Mouse (Mus musculus) cerebellum, postnatal 36 days (tissue): Measurements from ENCODE around the gene Xk.
A peak's percentile ranks its signal among the peaks of the same experiment; 100 is the strongest.
"Not testable (repeated sequence)": the region's sequence is repeated elsewhere in the genome, so short reads cannot be mapped to it uniquely, and the experiment has no call there.

Source experiments
- DNase-seq, 2 experiments: peaks; one replicate each; pipeline ENCODE4 v3.0.0; 2021 to 2022; ENCODE audit warnings: mixed read lengths in 2 of 2

Gene Xk

DNA sequence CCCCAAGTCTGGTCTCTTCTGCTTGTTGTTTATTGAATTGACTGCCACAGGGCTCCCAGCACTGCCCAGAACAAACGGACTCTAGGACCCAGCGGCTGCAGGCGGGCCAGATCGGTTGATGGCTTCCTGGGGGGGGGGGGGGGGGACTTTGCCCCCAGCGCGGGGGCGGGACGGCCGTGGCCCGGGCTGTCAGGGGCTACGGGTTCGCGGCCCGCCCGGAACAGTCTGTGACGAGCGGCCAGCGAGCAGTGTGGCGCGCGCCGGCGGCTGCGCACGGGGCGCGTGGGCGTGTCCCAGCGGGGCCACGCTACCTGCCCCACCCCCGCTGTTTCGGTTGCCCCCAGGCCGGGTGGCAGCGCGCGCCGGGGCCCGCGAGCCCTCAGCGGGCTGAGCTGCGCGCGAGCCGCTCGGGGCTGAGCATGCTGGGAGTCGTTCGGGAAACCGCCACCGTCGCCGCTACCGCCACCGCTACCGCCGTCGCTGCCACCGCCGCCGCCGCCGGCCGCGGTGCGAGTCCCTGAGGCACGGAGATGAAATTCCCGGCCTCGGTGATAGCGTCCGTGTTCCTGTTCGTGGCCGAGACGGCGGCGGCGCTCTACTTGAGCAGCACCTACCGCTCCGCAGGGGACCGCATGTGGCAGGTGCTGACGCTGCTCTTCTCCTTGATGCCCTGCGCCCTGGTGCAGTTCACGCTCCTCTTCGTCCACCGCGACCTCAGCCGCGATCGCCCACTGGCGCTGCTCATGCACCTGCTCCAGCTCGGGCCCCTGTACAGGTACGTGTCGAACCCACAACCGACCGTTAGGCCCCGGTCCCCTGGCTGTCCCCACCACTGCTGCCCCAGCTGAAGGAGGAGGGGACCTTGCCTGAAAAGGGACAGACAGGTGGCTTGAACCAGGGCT, at the start of gene Xk:
TSS of gene Xk (plus strand) at position 297 of the 902 bp plus-strand sequence.
- DNase-seq: peak; percentile 68 to 75

DNA sequence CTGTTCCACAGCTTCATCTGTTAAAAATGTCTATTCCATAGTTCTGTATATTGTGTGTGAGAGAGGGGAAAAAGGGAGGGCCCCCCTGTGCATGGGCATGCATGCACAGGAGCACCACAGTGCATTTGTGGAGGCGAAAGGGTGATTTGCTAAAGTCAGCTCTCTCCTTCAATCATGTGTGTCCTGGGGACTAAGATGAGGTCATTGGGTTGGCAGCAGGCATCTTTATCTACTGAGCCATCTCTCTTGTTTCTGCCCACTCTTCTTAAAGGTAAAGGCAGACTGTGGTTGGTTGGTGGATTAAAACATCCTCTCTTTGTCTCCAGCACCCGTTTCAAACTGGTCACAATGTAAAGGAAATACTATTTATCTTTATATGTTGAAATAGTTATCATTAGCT, 45.5 kb upstream of the Xk start:
- DNase-seq: peak; percentile 42 to 48

- DNase-seq: peak; percentile 53 to 63
These were observed 31.6 kb upstream of the Xk start for GRCm38 (mm10) chrX:9240737-9241591.

- peak; percentile 16 to 36 for DNase-seq
These were observed 29.1 kb upstream of the Xk start for GRCm38 (mm10) chrX:9243381-9243864.

- no peak for DNase-seq
These were observed 27.8 kb upstream of the Xk start for GRCm38 (mm10) chrX:9244603-9245336.

GRCm38 (mm10) chrX:9248911-9249310, 23.6 kb upstream of the Xk start:
- no peak for DNase-seq

GRCm38 (mm10) chrX:9253990-9254389, 18.6 kb upstream of the Xk start:
- no peak for DNase-seq

- no peak for DNase-seq
These were observed 17.7 kb upstream of the Xk start for GRCm38 (mm10) chrX:9254901-9255300.

GRCm38 (mm10) chrX:9256766-9257165, 15.8 kb upstream of the Xk start, which contains the start of gene Gm14862:
Gene Gm14862, minus strand, starts transcription at chrX:9256899.
- no peak for DNase-seq

DNA sequence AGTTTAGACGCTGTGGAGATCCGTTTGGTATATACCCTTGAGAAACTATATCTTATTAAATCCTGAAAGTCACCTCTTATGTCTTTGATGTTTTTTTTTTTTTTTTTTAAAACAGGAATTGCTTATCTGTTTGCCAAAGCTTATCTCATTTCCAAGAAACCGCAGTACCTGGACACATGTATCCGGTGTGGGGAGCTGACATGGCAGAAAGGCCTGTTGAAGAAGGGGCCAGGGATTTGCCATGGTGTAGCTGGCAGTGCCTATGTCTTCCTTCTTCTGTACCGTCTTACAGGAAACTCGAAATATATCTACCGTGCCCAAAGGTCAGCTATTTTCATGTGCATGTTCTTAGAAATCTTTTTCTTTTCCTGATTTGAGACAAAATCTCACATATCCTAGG, 14.7 kb upstream of the Xk start:
- no peak for DNase-seq

GRCm38 (mm10) chrX:9259267-9259666, 13.3 kb upstream of the Xk start:
- DNase-seq: no peak

GRCm38 (mm10) chrX:9271112-9271511, 1.4 kb upstream of the Xk start:
- DNase-seq: peak; percentile 36 to 55

- DNase-seq: no peak
These were observed 553 bp upstream of the Xk start for GRCm38 (mm10) chrX:9271947-9272459.

- no peak for DNase-seq
These were observed 934 bp downstream of the Xk start for GRCm38 (mm10) chrX:9273377-9274002.

GRCm38 (mm10) chrX:9274321-9274720, 1.8 kb downstream of the Xk start:
- no peak for DNase-seq

DNA sequence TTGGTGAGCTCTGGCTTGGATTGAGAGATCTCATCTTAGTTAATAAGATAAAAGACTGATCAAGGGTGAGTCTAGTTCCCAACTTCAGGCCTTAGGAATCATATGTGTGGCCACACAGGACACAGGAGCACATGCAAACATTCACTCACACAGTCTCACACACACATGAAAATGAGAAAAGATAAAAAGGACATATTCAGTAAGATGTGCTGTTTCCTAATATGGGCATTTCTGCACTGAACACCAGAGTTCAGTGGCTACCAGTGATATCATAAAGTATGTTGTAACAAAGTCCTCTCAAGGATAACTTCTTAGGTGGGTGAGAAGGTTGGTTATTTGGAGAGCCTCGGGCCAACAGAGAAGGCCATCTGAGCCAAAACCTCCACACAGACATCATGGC, 10.9 kb downstream of the Xk start, which contains the start of gene H2al1m:
TSS of gene H2al1m (plus strand) at position 301 of the 400 bp plus-strand sequence.
- not testable (repeated sequence) for DNase-seq

- DNase-seq: not testable (repeated sequence)
These were observed 20.7 kb downstream of the Xk start for GRCm38 (mm10) chrX:9293140-9293829.

- DNase-seq: no peak
These were observed 25.9 kb downstream of the Xk start for GRCm38 (mm10) chrX:9298413-9298864.

DNA sequence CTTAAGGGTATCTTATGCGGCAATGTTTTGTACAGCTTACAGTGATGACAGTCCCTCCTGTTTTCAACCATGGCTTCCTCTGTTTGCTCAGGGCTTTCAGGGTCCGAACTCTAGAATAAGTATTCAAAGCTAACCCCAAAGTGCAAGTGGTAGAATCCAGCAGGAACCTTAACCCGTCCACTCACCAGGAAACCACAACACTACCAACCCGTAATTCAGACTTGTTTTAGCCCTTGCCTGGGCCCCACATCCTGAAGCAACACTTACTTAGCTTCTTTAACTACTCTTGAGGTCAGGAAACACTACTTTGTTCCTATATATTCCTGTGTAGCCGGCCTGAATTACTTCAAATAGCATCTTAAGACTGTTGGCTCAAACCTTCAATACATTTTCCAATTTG, 30.2 kb downstream of the Xk start:
- no peak for DNase-seq

DNA sequence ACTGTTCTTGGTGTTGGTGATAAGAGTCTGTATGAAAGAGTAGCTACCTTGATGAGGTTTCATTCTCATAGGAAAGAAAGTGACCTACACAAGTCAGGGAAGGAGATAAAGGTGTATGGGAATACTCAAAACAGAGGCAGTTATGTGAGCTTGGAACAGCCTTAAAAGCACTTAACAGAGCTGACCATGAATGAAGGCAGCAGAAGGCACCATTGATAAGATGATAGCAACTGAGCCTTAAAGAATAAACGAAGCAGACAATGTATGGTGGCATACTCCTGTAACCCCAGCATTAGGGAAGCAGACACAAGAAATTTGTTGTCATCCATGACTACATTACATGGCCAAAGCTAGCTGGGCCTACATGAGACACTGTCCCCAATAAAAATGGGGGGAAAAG, 30.9 kb downstream of the Xk start:
- DNase-seq: no peak

DNA sequence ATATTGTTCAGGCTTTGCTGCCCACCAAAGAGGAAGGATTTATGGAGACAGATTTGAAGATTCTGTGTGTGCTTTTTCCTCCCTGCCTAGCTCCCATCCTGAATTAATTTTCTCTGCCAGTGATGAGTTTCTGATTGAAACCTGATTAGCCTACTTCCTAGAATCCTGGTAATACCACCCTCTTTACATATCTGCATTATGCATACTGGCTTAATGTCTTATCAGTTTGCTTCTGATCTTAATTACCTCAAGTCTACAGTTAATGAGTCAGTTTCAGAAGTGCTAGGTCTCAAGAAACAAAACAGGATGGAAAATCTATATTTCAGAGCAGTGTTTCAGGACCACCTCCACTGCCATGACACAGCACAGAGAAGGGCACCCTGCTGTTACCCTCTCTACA, 43.9 kb downstream of the Xk start:
- DNase-seq: not testable (repeated sequence)
